Mouse (Mus musculus): ENCODE measurements around the gene Map3k3. TPM values are rescaled to one million over a fixed set of nuclear protein-coding genes. Genes with fewer than 3 reads are reported as not detected.

Map3k3 gene
- polyA plus RNA-seq (2015; fragmentation: Nextera tagmentation; extraction: Ambion mirVana) = 11.3 and 14.6 TPM in 2 replicates

DNA sequence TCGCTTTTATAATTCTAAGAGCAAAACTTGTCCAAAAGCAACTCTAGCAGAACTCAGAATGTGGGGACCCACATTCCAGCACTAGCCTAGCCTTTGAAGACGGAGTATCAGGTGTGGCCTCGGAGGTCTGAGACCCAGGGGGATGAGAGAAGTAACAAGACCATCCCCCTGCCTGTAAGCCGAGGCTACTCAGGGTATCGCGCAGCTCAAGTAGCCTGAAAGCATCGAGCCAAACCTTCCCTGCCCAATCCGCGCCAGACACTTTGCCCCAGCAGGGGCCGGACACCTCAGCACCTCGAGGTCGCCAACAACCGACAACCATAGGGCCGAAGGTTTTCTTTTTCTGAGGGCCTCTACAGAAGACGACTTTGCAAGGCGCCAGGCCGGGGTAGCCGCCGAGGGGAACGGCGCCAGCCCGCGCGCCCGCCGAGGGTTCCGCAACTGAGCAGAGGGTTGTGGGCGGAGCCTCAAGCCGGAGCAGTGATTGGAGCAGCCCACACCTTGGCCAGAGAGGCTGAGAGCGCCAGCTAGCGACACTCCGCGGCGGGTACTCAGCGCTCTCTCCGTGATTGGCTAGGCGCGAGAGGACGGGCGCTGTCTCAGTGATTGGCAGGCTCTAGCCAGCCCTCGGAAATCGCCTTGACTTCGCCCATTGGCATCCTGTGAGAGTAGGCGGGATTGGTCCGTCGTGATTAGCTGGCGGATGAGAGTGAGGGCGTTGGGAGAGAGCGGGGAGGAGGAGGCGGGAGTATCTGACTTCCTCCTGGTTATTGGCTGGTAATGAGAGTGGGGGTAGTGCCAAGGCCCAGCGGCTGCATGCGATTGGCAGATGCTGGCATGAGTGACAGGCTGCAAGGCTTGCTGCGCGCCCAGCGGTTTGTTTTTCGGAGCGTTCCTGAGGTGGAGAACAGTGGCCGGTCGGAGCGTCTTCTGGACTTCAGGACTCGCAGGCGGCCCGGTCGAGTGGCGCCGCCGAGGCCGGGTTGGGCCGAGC is at the start of gene Map3k3:
Map3k3 (plus strand) TSS at position 906 of the 994 bp plus-strand sequence.

DNA sequence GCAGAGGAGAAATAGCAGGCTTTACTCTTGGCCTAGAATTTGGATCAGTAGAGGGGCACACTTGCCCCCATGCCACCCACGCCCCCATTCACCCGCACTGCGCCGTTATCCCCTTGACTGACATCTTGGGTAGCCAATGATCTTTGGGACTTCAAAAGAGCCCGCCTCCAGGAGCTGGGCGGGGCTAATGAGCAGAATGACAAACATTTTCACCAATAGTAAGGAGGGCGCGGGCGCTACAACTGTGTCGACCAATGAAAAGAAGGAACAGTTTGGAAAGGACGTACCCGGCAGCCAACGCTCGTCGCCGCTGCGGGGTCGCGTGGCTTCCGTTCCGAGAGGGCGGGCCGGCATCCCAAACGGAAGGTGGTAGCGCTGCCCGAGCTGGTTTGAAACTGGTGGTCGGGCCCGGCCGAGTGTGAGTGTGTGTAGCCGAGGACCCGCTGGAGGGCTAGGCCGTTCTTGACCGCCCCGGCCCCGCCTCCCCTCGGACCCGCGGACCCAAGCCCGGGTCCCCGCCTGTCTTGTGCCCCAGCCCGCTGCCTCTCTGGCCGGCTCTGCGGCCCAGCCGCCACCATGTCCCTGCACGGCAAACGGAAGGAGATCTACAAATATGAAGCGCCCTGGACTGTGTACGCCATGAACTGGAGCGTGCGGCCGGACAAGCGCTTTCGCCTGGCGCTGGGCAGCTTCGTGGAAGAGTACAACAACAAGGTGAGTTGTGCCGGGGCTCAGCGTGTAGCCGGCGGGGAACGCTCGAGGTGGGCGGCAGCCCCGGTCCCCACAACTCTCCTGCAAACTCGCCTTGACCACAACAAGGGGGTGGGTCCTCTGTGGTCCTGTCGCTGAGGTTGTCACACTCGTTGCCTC is 47.6 kb upstream of the Map3k3 start, which contains the start of gene Dcaf7:
Dcaf7 (plus strand) TSS at position 325 of the 870 bp plus-strand sequence.

DNA sequence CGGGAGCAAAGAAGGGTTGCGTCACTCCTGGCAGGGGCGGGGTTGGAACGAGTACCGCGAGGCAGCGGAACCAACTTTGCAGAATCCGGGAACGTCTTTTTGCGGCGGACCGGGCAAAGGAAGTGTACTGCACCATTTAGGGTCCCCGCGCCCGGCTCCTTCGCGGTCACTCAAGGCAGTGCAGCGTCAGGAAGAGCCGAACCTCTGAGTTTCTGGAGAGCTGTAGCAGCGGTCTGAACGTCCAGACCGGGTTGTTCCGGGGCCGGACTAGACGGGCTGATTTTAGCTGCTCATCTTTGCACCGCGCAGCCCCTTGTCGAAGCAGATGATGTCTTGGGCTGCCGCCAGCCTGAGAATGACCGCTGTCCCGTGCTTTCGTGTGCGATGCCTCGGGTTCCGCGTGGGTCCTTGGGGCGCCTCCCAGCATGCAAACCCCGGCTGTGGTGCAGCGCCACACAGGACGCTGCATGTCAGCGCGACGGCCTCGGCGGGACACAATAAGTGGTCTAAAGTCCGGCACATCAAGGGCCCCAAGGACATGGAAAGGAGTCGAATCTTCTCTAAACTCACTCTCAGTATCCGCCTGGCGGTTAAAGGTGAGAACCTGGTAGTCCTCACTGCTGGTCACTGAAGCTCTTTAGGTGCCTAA is 18.4 kb upstream of the Map3k3 start, which contains the start of gene Taco1:
Taco1 (plus strand) TSS at position 139 of the 649 bp plus-strand sequence.

DNA sequence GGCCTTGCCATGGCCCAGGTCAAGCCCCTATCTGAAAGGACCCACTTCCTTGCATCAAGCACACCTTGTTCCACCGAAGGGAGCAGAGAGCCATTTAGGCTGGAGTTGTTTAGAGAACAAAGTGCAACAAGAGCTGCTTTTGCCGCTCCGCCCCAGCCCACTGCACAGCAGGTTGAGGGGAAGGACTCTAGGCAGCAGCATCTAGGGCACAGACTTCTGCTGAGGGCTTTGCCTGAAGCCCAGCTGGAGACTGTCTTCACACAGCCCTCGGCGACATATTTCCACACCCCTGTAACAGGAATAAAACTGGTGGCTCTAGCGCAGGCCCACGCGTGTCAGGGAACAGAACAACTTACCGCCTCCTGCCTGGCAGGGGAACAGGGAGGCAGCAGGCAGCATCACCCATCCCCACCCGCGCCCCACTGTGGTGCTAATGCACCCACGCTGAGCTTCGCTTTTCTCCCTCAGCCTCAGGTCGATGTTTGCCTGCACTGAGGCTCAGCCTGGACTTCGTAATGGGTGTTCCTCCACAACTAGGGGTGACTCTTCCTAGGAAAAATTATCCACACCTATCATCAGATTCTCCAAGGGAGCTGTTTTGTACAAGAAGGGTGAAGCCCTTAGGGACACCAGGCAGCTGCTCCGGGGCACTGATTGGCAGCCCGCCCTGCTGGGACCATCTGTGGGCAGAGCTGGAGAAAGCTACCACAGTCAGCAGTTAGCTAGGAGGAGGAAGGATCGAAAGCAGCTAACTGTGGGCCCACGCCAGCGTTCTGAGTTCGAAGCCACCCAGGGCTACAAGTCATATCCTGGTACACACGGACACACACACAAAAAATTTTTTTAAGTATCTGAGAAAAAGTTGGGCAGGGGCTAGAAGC is 76.7 kb downstream of the Map3k3 start, which contains the start of the genes Gm10840 and Limd2:
Gm10840 (plus strand) TSS at position 10 of the 881 bp plus-strand sequence.
Limd2 (minus strand) TSS at position 20 of the 881 bp plus-strand sequence.

DNA sequence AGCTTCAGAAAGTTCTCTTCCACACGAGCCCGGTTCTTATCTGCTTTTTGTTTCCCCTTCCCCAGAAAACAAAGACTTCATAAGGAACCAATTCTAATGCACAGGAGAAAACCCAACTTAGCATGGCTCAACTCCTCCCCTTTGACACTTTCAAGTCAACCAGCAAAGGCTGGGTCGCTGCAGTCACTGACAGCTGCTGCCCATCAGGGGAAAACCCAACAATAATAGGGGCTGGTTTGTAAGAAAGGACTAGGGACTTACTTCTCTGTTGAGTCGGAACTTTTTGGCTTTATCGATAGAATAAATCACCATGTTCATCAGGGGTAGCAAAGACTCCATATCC is 117.7 kb downstream of the Map3k3 start, which contains the start of gene Strada:
Strada (minus strand) TSS at position 46 of the 343 bp plus-strand sequence.

Other genes starting within 250 kb of the Map3k3 start
- gene Cyb561, start 131.3 kb upstream of the Map3k3 start, polyA plus RNA-seq (2015; fragmentation: Nextera tagmentation; extraction: Ambion mirVana) = 5.0 and 5.7 TPM in 2 replicates
- gene Ace, start 116.7 kb upstream of the Map3k3 start, polyA plus RNA-seq (2015; fragmentation: Nextera tagmentation; extraction: Ambion mirVana) = 1.0 and 1.3 TPM in 2 replicates
- not detected in 2 replicates for gene Ace3, start 89.9 kb upstream of the Map3k3 start, polyA plus RNA-seq (2015; fragmentation: Nextera tagmentation; extraction: Ambion mirVana)
- gene Kcnh6, start 76.5 kb upstream of the Map3k3 start, polyA plus RNA-seq (2015; fragmentation: Nextera tagmentation; extraction: Ambion mirVana) = 0.11 and 0.15 TPM in 2 replicates
- gene Dcaf7, start 47.7 kb upstream of the Map3k3 start, polyA plus RNA-seq (2015; fragmentation: Nextera tagmentation; extraction: Ambion mirVana) = 35.9 and 36.0 TPM in 2 replicates
- gene Taco1, start 18.6 kb upstream of the Map3k3 start, polyA plus RNA-seq (2015; fragmentation: Nextera tagmentation; extraction: Ambion mirVana) = 6.4 and 7.5 TPM in 2 replicates
- gene Gm10840, start 76.2 kb downstream of the Map3k3 start, polyA plus RNA-seq (2015; fragmentation: Nextera tagmentation; extraction: Ambion mirVana) = not detected in 2 replicates
- gene Limd2, start 76.2 kb downstream of the Map3k3 start, polyA plus RNA-seq (2015; fragmentation: Nextera tagmentation; extraction: Ambion mirVana) = 126 and 170 TPM in 2 replicates
- gene Strada, start 117.6 kb downstream of the Map3k3 start, polyA plus RNA-seq (2015; fragmentation: Nextera tagmentation; extraction: Ambion mirVana) = 11.9 and 12.1 TPM in 2 replicates
- gene Ccdc47, start 131.7 kb downstream of the Map3k3 start, polyA plus RNA-seq (2015; fragmentation: Nextera tagmentation; extraction: Ambion mirVana) = 31.4 and 35.1 TPM in 2 replicates
- 30.3 and 33.3 TPM in 2 replicates for gene Ddx42, start 132.3 kb downstream of the Map3k3 start, polyA plus RNA-seq (2015; fragmentation: Nextera tagmentation; extraction: Ambion mirVana)
- gene Ftsj3, start 171.5 kb downstream of the Map3k3 start, polyA plus RNA-seq (2015; fragmentation: Nextera tagmentation; extraction: Ambion mirVana) = 40.4 and 41.2 TPM in 2 replicates
- 138 and 153 TPM in 2 replicates for gene Psmc5, start 171.5 kb downstream of the Map3k3 start, polyA plus RNA-seq (2015; fragmentation: Nextera tagmentation; extraction: Ambion mirVana)
- 35.5 and 38.8 TPM in 2 replicates for gene Smarcd2, start 188.4 kb downstream of the Map3k3 start, polyA plus RNA-seq (2015; fragmentation: Nextera tagmentation; extraction: Ambion mirVana)
- gene Tcam1, start 192.1 kb downstream of the Map3k3 start, polyA plus RNA-seq (2015; fragmentation: Nextera tagmentation; extraction: Ambion mirVana) = 0.12 and 0.13 TPM in 2 replicates
- gene Gh, start 217.3 kb downstream of the Map3k3 start, polyA plus RNA-seq (2015; fragmentation: Nextera tagmentation; extraction: Ambion mirVana) = 0.34 and 0.46 TPM in 2 replicates
- 42.6 and 63.4 TPM in 2 replicates for gene Cd79b, start 230.1 kb downstream of the Map3k3 start, polyA plus RNA-seq (2015; fragmentation: Nextera tagmentation; extraction: Ambion mirVana)

Data from spleen, postnatal 0 days (tissue).